Mouse (Mus musculus) lung, embryonic 14.5 days (tissue): ENCODE data around the gene 1700029I15Rik. TPM values are rescaled to one million over a fixed set of nuclear protein-coding genes. Genes with fewer than 3 reads are reported as not detected.

ENCODE experiments used
- ATAC-seq: fragments of 200-750 bp; cut with Nextera tagmentation; 2 replicates; pipeline ENCODE4 v1.8.0; 2017; ENCODE audit warnings: mild to moderate bottlenecking, moderate TSS enrichment, moderate library complexity; ENCODE audit not compliant: insufficient read depth
- DNase-seq: peaks from one replicate; pipeline ENCODE4 v3.0.0-alpha.2; 2015
- H3K27ac ChIP-seq: fragments of 300-500 bp; sonication (generic); 2 replicates; pipeline ENCODE4 v1.5.1; 2014; ENCODE audit warnings: low read depth, mild to moderate bottlenecking, moderate library complexity
- H3K27me3 ChIP-seq: fragments of 300-500 bp; sonication (generic); 2 replicates; pipeline ENCODE4 v1.6.1; 2014; ENCODE audit warnings: low read length, control low read depth; ENCODE audit not compliant: insufficient read depth
- H3K36me3 ChIP-seq: fragments of 300-500 bp; sonication (generic); 2 replicates; pipeline ENCODE4 v1.6.1; 2014; ENCODE audit warnings: control low read depth; ENCODE audit not compliant: insufficient read depth
- H3K4me1 ChIP-seq: fragments of 300-500 bp; sonication (generic); 2 replicates; pipeline ENCODE4 v1.6.1; 2014; ENCODE audit warnings: antibody characterized with exemption, control low read depth; ENCODE audit not compliant: insufficient read depth
- H3K4me2 ChIP-seq: fragments of 300-500 bp; sonication (generic); 2 replicates; pipeline ENCODE4 v1.6.1; 2014; ENCODE audit warnings: mild to moderate bottlenecking
- H3K4me3 ChIP-seq: fragments of 300-500 bp; sonication (generic); 2 replicates; pipeline ENCODE4 v1.5.1; 2014; ENCODE audit warnings: low read depth, low read length
- H3K9ac ChIP-seq: fragments of 300-500 bp; sonication (generic); 2 replicates; pipeline ENCODE4 v1.6.1; 2014
- H3K9me3 ChIP-seq: fragments of 300-500 bp; sonication (generic); 2 replicates; pipeline ENCODE4 v1.6.1; 2016; ENCODE audit warnings: low read depth, low read length, control low read depth
- CTCF ChIP-seq: IDR thresholded peaks from 2 replicates; pipeline ENCODE4 v1.5.1; 2016; ENCODE audit warnings: antibody characterized with exemption, low read depth
- WGBS: fragments of 180-500 bp; shearing (Covaris S2); extraction: QIAGEN DNeasy Blood & Tissue Kit; methylation state at CpG from one replicate; pipeline ENCODE4 v1.1.7; 2014; 5-methylcytosine and 5-hydroxymethylcytosine counted together
- polyA plus RNA-seq: library from polyadenylated mRNA; unstranded; fragments of >200 nt; fragmentation: Nextera tagmentation; extraction: Ambion mirVana; gene quantifications from 2 replicates; pipeline ENCODE4 v1.2.1, GENCODE M21; 2014

Gene 1700029I15Rik
- polyA plus RNA-seq, 1 experiment from 2014 or later: 1.1 TPM

DNA sequence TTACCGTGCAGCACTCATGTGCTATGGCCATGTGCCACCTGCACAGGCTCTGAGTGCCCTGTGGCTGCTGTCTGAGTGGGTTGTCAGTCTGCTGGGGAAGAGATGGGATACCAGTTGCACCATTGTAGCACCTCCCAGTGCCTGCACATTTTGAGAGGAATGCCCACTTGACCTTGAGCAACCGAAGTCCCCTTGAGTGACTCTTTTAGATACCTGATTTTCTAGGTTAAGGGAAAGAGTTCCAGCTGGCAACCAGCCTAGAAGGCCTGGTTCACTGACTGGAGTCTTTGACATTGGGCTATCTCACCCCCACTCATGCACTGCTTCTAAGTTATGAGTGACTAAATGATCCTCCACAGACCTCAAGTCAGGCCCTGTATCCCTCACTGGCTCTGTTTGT, 23.0 kb upstream of the 1700029I15Rik start:
- Histone ChIP-seq H3K36me3 (peaks cover 78% of the 10 kb centered on the region), H3K27ac (no peak overlapping the region), H3K4me2 (no peak overlapping the region), H3K9ac (no peak overlapping the region), H3K4me3 (no peak overlapping the region), H3K9me3 (no peaks in the 10 kb centered on the region), H3K27me3 (no peaks in the 10 kb centered on the region), H3K4me1 (no peaks in the 10 kb centered on the region)
- ATAC-seq (no peak), DNase-seq (no peak)
- TF ChIP-seq CTCF: no peak
- WGBS: 85% methylated on average over 2 of the region's 2 CpGs

DNA sequence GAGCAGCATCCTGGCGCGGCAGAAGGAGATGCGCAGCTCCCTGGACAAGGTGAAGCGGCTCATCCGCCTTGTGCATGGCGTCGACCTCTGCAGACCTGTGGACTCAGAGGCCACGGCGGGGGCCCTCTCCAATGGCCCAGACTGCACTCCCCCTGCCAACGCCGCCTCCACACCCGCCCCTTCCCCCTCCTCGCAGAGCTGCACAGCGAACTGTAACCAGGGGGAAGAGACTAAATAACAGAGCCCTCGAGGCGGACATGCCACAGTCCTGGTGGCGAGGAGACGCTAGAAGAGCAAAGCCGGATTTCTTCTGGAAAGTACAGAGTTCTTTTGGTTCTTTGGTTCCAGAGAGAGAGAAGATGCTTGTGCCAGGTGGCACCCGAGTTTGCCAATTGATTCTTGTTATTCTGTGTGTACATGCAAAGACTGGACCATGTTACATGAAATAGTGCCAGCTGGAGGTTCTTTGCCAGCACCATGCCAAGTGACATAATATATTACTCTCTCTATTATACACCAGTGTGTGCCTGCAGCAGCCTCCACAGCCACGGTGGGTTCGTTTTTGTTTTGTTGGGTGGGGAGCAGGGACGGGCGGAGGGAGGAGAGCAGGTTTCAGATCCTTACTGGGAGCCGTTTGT, 22.0 kb upstream of the 1700029I15Rik start:
- Histone ChIP-seq H3K9ac (no peak overlapping the region), H3K4me3 (no peak overlapping the region), H3K4me1 (no peaks in the 10 kb centered on the region), H3K27ac (no peak overlapping the region), H3K27me3 (no peaks in the 10 kb centered on the region), H3K36me3 (peaks cover 79% of the 10 kb centered on the region), H3K9me3 (no peaks in the 10 kb centered on the region), H3K4me2 (no peak overlapping the region)
- no peak for DNase-seq
- ATAC-seq: no peak
- 71% methylated on average over 25 of the region's 25 CpGs for WGBS
- no peak for TF ChIP-seq CTCF

DNA sequence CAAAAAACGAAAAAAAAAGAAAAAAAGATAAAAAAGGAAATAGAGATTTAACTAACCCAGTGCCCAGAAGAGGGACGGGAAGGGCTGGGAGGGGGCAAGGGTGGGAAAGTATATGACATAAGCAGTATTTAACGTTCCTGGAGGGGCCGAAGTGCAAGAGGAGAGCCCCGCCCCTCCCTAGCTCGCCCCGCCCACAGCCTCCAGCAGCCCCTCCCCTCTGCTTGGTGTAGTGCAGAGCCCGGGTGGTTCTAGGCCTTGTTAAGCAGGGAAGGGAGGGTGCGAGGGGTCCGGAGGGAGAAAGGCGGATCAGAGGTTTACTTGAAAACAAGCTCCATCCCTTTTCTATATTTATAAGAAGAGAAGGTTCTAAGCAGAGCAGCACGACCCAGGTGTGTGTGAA, 21.4 kb upstream of the 1700029I15Rik start:
- Histone ChIP-seq H3K4me2 (no peak overlapping the region), H3K36me3 (peaks cover 76% of the 10 kb centered on the region), H3K27me3 (no peaks in the 10 kb centered on the region), H3K27ac (no peak overlapping the region), H3K4me3 (no peak overlapping the region), H3K4me1 (no peaks in the 10 kb centered on the region), H3K9me3 (no peaks in the 10 kb centered on the region), H3K9ac (no peak overlapping the region)
- no peak for DNase-seq
- ATAC-seq: no peak
- 21% methylated on average over 12 of the region's 12 CpGs for WGBS
- TF ChIP-seq CTCF: no peak

DNA sequence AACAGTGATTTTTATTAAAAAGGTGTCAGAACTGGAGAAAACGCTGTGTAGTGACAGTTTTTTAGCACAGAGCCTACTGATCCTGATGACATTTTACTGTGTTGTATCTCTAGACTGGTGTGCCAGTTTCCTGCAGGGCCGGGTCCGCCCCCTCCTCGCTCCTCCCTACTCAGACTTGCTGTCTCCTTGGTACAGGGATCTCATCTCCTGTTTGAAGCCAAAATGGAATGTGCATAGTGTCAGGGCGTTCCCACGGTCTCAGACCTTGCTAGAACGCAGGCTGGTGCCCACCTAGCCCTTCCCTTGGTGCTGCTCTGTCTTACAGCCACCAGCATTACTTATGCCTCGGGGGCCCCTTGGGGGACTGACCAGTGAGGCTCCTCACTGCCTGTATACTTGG, 20.5 kb upstream of the 1700029I15Rik start:
- Histone ChIP-seq H3K4me3 (no peak overlapping the region), H3K36me3 (peaks cover 71% of the 10 kb centered on the region)

DNA sequence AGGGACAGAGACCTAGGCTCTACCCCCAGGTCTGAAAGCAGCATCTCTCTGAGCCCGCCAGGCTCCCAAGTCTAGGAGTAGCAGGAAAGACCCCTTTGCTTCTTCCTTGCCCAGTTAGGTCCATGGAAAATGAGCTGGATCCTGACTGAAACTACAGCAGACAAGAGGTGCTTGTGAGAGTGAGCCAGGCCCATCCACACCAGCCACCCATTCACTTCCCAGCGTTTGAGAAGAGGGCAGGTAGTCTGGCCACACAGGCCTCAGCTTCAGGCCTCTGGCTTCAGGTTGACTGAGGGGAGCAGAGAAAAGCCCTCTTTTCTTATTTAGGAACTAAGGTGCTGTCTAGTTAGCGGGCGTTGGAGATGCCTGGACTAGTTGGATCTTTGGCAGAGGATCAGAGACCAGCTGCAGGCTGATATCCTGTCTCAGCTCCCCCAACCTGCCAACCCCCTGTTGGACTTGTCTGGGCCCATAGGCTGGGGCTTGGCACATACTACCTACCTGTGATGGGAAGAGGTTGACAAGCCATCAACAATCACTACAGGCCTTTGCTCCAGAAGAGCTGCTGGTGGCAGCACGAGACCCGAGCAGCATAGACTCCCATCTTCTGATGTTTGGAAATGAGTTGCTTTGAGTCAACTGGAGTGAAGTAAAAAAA, 19.6 kb upstream of the 1700029I15Rik start:
- H3K4me2 ChIP-seq: no peak overlapping the region
- H3K4me1 ChIP-seq: no peaks in the 10 kb centered on the region; the same call in 1 of the 2 replicates
- no peak overlapping the region for H3K4me3 ChIP-seq
- peaks cover 66% of the 10 kb centered on the region for H3K36me3 ChIP-seq
- H3K27ac ChIP-seq: no peak overlapping the region
- H3K27me3 ChIP-seq: no peaks in the 10 kb centered on the region
- TF ChIP-seq CTCF: no peak
- H3K9ac ChIP-seq: no peak overlapping the region
- no peak for ATAC-seq
- no peak for DNase-seq
- 90% methylated on average over 6 of the region's 6 CpGs for WGBS
- H3K9me3 ChIP-seq: no peaks in the 10 kb centered on the region

More for the DNA sequence above, 20.5 kb upstream of the 1700029I15Rik start:
- no peak overlapping the region for H3K4me2 ChIP-seq
- no peak for TF ChIP-seq CTCF
- WGBS: 78% methylated on average over 8 of the region's 8 CpGs
- H3K9ac ChIP-seq: no peak overlapping the region
- no peaks in the 10 kb centered on the region for H3K4me1 ChIP-seq
- DNase-seq (no peak), ATAC-seq (no peak)
- no peaks in the 10 kb centered on the region for H3K9me3 ChIP-seq
- no peak overlapping the region for H3K27ac ChIP-seq
- no peaks in the 10 kb centered on the region for H3K27me3 ChIP-seq

DNA sequence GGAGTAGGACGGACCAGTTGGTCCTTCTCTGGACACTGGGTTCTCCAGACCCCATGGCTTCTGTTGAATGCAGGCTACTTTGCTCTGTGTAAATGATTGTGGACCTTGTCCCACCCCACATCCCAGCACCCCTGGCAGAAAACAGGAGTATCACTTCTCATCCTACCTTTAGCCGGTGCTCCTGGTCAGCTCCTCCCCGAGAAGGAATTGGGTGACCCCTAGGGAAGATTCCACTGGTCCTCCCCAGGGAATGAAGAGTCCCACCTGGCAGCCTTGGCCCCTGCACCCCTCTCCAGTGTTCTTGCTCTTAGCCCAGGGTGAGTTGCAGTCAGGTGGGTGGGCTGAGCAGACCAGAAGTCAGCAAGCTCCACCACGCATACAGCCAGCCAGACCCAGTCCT, 18.3 kb upstream of the 1700029I15Rik start:
- DNase-seq (no peak), ATAC-seq (no peak)
- Histone ChIP-seq H3K4me2 (no peak overlapping the region), H3K36me3 (peaks cover 52% of the 10 kb centered on the region), H3K9ac (no peak overlapping the region), H3K9me3 (no peaks in the 10 kb centered on the region), H3K4me1 (no peaks in the 10 kb centered on the region; the same call in 1 of the 2 replicates), H3K4me3 (no peak overlapping the region), H3K27ac (no peak overlapping the region), H3K27me3 (peaks cover 5% of the 10 kb centered on the region; the same call in 1 of the 2 replicates)
- 90% methylated on average over 4 of the region's 4 CpGs for WGBS
- TF ChIP-seq CTCF: no peak

DNA sequence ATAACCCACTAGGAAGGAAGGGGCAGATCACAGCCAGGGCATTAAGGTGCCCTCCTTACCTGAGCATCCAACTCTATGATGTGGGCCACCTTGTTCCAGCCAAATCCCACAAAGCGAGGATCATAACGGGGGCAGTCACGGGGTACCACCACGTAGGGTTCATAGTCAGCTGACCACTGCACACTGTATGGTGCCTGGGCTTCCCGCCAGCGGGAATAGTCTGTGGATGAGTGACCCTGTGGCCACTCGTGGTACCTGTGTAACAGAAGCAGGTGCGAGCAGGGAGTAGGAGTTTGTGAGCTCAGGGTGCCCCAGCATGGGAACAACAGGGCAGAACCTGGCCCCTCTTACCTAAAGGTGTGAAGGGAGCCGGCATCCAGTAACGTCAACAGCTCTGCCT, 16.8 kb upstream of the 1700029I15Rik start:
- DNase-seq (no peak), ATAC-seq (no peak)
- Histone ChIP-seq H3K4me1 (no peaks in the 10 kb centered on the region; the same call in none of the 2 replicates), H3K9me3 (no peaks in the 10 kb centered on the region), H3K4me3 (no peak overlapping the region), H3K27ac (no peak overlapping the region), H3K36me3 (peaks cover 37% of the 10 kb centered on the region; the same call in 1 of the 2 replicates), H3K4me2 (no peak overlapping the region), H3K27me3 (peaks cover 20% of the 10 kb centered on the region; the same call in 1 of the 2 replicates), H3K9ac (no peak overlapping the region)
- WGBS: 85% methylated on average over 10 of the region's 10 CpGs
- no peak for TF ChIP-seq CTCF
